Mouse (Mus musculus) limb, embryonic 11.5 days (tissue): ENCODE measurements at regions not wholly inside any gene's neighbourhood (a gene's known extent, or its start where the extent isn't known, plus 50 kb on each side); places are given as distances from the start of the nearest gene placed in this dataset.
A peak's percentile ranks its signal among the peaks of the same experiment; 100 is the strongest.
"Not testable (repeated sequence)": the region's sequence is repeated elsewhere in the genome, so short reads cannot be mapped to it uniquely, and the experiment has no call there.

Source experiments
- ATAC-seq: fragments of 200-750 bp; cut with Nextera tagmentation; 2 replicates; pipeline ENCODE4 v1.8.0; 2017; ENCODE audit warnings: low read depth; ENCODE audit not compliant: insufficient number of reproducible peaks, low FRiP score, low TSS enrichment
- DNase-seq: peaks from one replicate; pipeline ENCODE4 v3.0.0-alpha.2; 2015; ENCODE audit warnings: low spot score
- H3K27ac ChIP-seq: fragments of 300-500 bp; sonication (generic); replicated peaks from 2 replicates; pipeline ENCODE4 v1.5.1; 2014; ENCODE audit warnings: low read depth, mild to moderate bottlenecking, low read length
- H3K27me3 ChIP-seq: fragments of 300-500 bp; sonication (generic); 2 replicates; pipeline ENCODE4 v1.6.1; 2014; ENCODE audit warnings: mild to moderate bottlenecking, low read length, mixed read lengths; ENCODE audit not compliant: control insufficient read depth, insufficient read depth
- H3K36me3 ChIP-seq: fragments of 300-500 bp; sonication (generic); 2 replicates; pipeline ENCODE4 v1.6.1; 2014; ENCODE audit warnings: mild to moderate bottlenecking, low read length, moderate library complexity, mixed read lengths; ENCODE audit not compliant: control insufficient read depth, insufficient read depth
- H3K4me1 ChIP-seq: fragments of 300-500 bp; sonication (generic); 2 replicates; pipeline ENCODE4 v1.6.1; 2014; ENCODE audit warnings: low read length, mixed read lengths; ENCODE audit not compliant: control insufficient read depth, insufficient read depth
- H3K4me2 ChIP-seq: fragments of 300-500 bp; sonication (generic); 2 replicates; pipeline ENCODE4 v1.6.1; 2014; ENCODE audit warnings: low read depth, mild to moderate bottlenecking, moderate library complexity; ENCODE audit not compliant: severe bottlenecking
- H3K4me3 ChIP-seq: fragments of 300-500 bp; sonication (generic); 2 replicates; pipeline ENCODE4 v1.5.1; 2014; ENCODE audit warnings: low read depth, low read length
- H3K9ac ChIP-seq: fragments of 300-500 bp; sonication (generic); 2 replicates; pipeline ENCODE4 v1.6.1; 2014; ENCODE audit warnings: mild to moderate bottlenecking, low read length
- H3K9me3 ChIP-seq: fragments of 300-500 bp; sonication (generic); 2 replicates; pipeline ENCODE4 v1.6.1; 2016; ENCODE audit warnings: low read length; ENCODE audit not compliant: control insufficient read depth
- WGBS: fragments of 180-500 bp; shearing (Covaris S2); extraction: QIAGEN DNeasy Blood & Tissue Kit; methylation state at CpG from one replicate; pipeline ENCODE4 v1.1.7; 2014; 5-methylcytosine and 5-hydroxymethylcytosine counted together

GRCm38 (mm10) chr4:97473492-97473891 is 290.5 kb upstream of the Gm10192 start:
- not testable (repeated sequence) for H3K27me3 ChIP-seq, H3K4me3 ChIP-seq, H3K9me3 ChIP-seq, ATAC-seq, H3K36me3 ChIP-seq, DNase-seq, H3K27ac ChIP-seq, H3K4me1 ChIP-seq, H3K4me2 ChIP-seq, H3K9ac ChIP-seq
- 89% methylated on average over 8 of the region's 8 CpGs for WGBS

- H3K9ac ChIP-seq, result no peak overlapping the region
- no peaks in the 10 kb centered on the region for H3K36me3 ChIP-seq
- no peaks in the 10 kb centered on the region for H3K27me3 ChIP-seq
- H3K9me3 ChIP-seq, result no peaks in the 10 kb centered on the region
- H3K4me1 ChIP-seq, result no peaks in the 10 kb centered on the region; the same call in 1 of the 2 replicates
- ATAC-seq (peak; percentile 89), DNase-seq (peak; percentile 61)
- 37% methylated on average over 6 of the region's 6 CpGs for WGBS
- no peak overlapping the region for H3K4me2 ChIP-seq
- no peak overlapping the region for H3K4me3 ChIP-seq
- H3K27ac ChIP-seq, result peak overlapping the region; percentile 62
Measured at GRCm38 (mm10) chr4:97465932-97466666, 283.1 kb upstream of the Gm10192 start.

GRCm38 (mm10) chr4:97465517-97465916 is 282.6 kb upstream of the Gm10192 start:
- H3K9ac ChIP-seq, result no peak overlapping the region
- 0 out of 2 replicates have a peak overlapping the region, but pooled peaks have one; percentile 14 for H3K27ac ChIP-seq
- no peaks in the 10 kb centered on the region for H3K27me3 ChIP-seq
- H3K36me3 ChIP-seq, result no peaks in the 10 kb centered on the region
- H3K4me3 ChIP-seq, result no peak overlapping the region
- H3K4me2 ChIP-seq, result no peak overlapping the region
- no peak for DNase-seq
- no peaks in the 10 kb centered on the region for H3K9me3 ChIP-seq
- ATAC-seq, result peak; percentile 26; the same call in 1 of the 2 replicates
- H3K4me1 ChIP-seq, result no peaks in the 10 kb centered on the region; the same call in 1 of the 2 replicates

GRCm38 (mm10) chr4:97461177-97461576 is 278.2 kb upstream of the Gm10192 start:
- Histone ChIP-seq H3K4me1 (no peaks in the 10 kb centered on the region; the same call in 1 of the 2 replicates), H3K9ac (no peak overlapping the region), H3K36me3 (no peaks in the 10 kb centered on the region), H3K4me2 (no peak overlapping the region), H3K27me3 (no peaks in the 10 kb centered on the region), H3K4me3 (no peak overlapping the region), H3K27ac (no peak overlapping the region), H3K9me3 (no peaks in the 10 kb centered on the region)
- WGBS, result 79% methylated on average over 1 of the region's 1 CpGs
- DNase-seq (no peak), ATAC-seq (no peak)

- Histone ChIP-seq H3K4me3 (no peak overlapping the region), H3K9ac (no peak overlapping the region), H3K27ac (no peak overlapping the region), H3K36me3 (no peaks in the 10 kb centered on the region), H3K4me1 (no peaks in the 10 kb centered on the region), H3K4me2 (no peak overlapping the region), H3K27me3 (no peaks in the 10 kb centered on the region), H3K9me3 (no peaks in the 10 kb centered on the region)
- 76% methylated on average over 5 of the region's 5 CpGs for WGBS
- DNase-seq (no peak), ATAC-seq (no peak)
Measured at GRCm38 (mm10) chr4:97439288-97440029, 256.5 kb upstream of the Gm10192 start.

- H3K4me2 ChIP-seq, result no peak overlapping the region
- no peaks in the 10 kb centered on the region for H3K9me3 ChIP-seq
- H3K27ac ChIP-seq, result no peak overlapping the region
- H3K4me1 ChIP-seq, result no peaks in the 10 kb centered on the region
- 81% methylated on average over 1 of the region's 1 CpGs for WGBS
- no peak overlapping the region for H3K9ac ChIP-seq
- no peak for DNase-seq
- ATAC-seq, result no peak
- H3K4me3 ChIP-seq, result no peak overlapping the region
- no peaks in the 10 kb centered on the region for H3K27me3 ChIP-seq
- H3K36me3 ChIP-seq, result no peaks in the 10 kb centered on the region
Measured at GRCm38 (mm10) chr4:97432681-97433080, 249.7 kb upstream of the Gm10192 start.

GRCm38 (mm10) chr4:97432094-97432493 is 249.1 kb upstream of the Gm10192 start:
- Histone ChIP-seq H3K4me3 (no peak overlapping the region), H3K36me3 (no peaks in the 10 kb centered on the region), H3K27me3 (no peaks in the 10 kb centered on the region), H3K27ac (no peak overlapping the region), H3K9ac (no peak overlapping the region), H3K9me3 (no peaks in the 10 kb centered on the region), H3K4me1 (no peaks in the 10 kb centered on the region), H3K4me2 (no peak overlapping the region)
- no peak for ATAC-seq
- 88% methylated on average over 1 of the region's 1 CpGs for WGBS
- no peak for DNase-seq

- Histone ChIP-seq H3K36me3 (no peaks in the 10 kb centered on the region), H3K27ac (no peak overlapping the region), H3K27me3 (no peaks in the 10 kb centered on the region), H3K9ac (no peak overlapping the region), H3K4me1 (no peaks in the 10 kb centered on the region), H3K4me3 (no peak overlapping the region), H3K9me3 (no peaks in the 10 kb centered on the region), H3K4me2 (no peak overlapping the region)
- 90% methylated on average over 2 of the region's 2 CpGs for WGBS
- DNase-seq (no peak), ATAC-seq (no peak)
Measured at GRCm38 (mm10) chr4:97431239-97431638, 248.3 kb upstream of the Gm10192 start.
